Mouse (Mus musculus): Measurements from ENCODE around the gene Cmip. TPM values are rescaled to one million over a fixed set of nuclear protein-coding genes. Genes with fewer than 3 reads are reported as not detected.

Cmip gene
- polyA plus RNA-seq, 1 experiment, result 23.6 TPM

DNA sequence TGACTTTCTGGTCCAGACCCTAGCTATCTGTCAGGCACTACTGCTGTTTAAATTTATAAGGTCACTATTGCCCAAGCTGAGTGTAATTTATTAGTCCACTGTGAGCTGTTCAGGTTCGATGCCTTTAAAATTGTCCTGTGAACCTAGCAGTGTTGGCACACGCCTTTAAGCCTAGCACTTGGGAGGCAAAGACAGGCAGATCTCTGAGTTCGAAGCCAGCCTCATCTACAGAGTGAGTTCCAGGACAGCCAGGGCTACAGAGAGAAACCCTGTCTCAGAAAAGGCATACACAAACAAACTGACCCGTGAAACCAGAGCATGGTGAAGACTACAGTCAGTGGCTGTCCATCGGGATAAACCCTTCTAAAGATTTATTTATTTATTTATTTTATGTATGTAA lies 16.5 kb upstream of the Cmip start:
- H3ac ChIP-seq (ENCODE audit: control insufficient read depth, insufficient read length), result no peak overlapping the region
- TF ChIP-seq TCF12 (IDR thresholded peaks at IDR 0.05; ENCODE audit: insufficient read depth, poor library complexity, severe bottlenecking), result no peak
- no peak for TF ChIP-seq SRF (IDR thresholded peaks at IDR 0.05; ENCODE audit: control insufficient read depth, insufficient read length, low read depth)
- TF ChIP-seq MAX (IDR thresholded peaks at IDR 0.05; ENCODE audit: low read depth), result no peak
- TF ChIP-seq POLR2A (IDR thresholded peaks at IDR 0.05; ENCODE audit: insufficient read length, low read depth), result no peak
- TF ChIP-seq CEBPB (IDR thresholded peaks at IDR 0.05; ENCODE audit: insufficient read depth, poor library complexity, severe bottlenecking), result no peak
- TF ChIP-seq POLR2AphosphoS2 (IDR thresholded peaks at IDR 0.05; ENCODE audit: insufficient read length, low read depth), result no peak
- no peak for TF ChIP-seq E2F4 (IDR thresholded peaks at IDR 0.05; ENCODE audit: insufficient read depth)
- no peak for TF ChIP-seq USF1 (IDR thresholded peaks at IDR 0.05; ENCODE audit: low read depth)
- TF ChIP-seq REST (IDR thresholded peaks at IDR 0.05; ENCODE audit: insufficient read depth, insufficient read length), result no peak
- TF ChIP-seq TCF3 (IDR thresholded peaks at IDR 0.05; ENCODE audit: insufficient read length, low read depth), result no peak
- TF ChIP-seq MYOG (IDR thresholded peaks at IDR 0.05; ENCODE audit: control insufficient read depth in 1 of 3, insufficient read depth in 1 of 3, insufficient read length in 2 of 3, low read depth in 2 of 3), result no peak
- no peak for TF ChIP-seq MYOD1 (IDR thresholded peaks at IDR 0.05; ENCODE audit: control insufficient read depth in 1 of 3, insufficient read length in 2 of 3, low read depth in 2 of 3)
- H3K27me3 ChIP-seq (ENCODE audit: control insufficient read depth, insufficient read depth, insufficient read length), result no peaks in the 10 kb centered on the region
- no peaks in the 10 kb centered on the region for H3K36me3 ChIP-seq (ENCODE audit: control insufficient read depth, insufficient read depth)
- no peaks in the 10 kb centered on the region for H3K79me2 ChIP-seq (ENCODE audit: control insufficient read depth, insufficient read depth)
- H3K4me2 ChIP-seq (ENCODE audit: low read depth), result no peak overlapping the region
- no peak overlapping the region for H3K4me3 ChIP-seq

DNA sequence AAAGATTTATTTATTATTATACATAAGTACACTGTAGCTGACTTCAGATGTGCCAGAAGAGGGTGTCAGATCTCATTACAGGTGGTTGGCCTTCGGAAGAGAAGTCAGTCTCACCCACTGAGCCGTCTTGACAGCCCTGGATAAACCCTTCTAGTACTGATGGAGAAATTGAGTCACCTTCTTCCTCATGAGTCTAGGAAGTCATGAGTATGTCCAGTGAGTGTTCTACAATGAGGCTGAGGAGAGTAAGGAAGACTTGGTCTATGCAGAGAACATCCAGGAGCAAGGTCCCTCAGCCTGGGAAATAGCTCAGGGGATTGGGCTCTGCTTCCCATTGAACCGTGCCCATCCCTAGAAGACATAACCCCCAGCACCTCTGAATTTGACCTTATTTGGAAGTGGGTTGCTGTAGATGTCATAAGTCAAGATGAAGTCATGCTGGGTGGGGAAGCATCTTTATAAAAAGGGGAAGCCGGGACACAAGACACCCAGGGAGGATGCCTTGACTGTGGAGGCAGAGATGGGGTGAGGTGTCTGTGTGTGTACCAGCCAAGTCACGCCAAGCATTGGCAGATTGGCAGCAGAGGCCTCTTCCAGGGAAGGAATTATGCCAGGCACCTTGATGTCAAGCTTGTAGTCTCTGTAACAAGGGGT lies 15.9 kb upstream of the Cmip start:
- no peak for TF ChIP-seq REST (IDR thresholded peaks at IDR 0.05; ENCODE audit: insufficient read depth, insufficient read length)
- no peak for TF ChIP-seq MAX (IDR thresholded peaks at IDR 0.05; ENCODE audit: low read depth)
- no peak for TF ChIP-seq CEBPB (IDR thresholded peaks at IDR 0.05; ENCODE audit: insufficient read depth, poor library complexity, severe bottlenecking)
- TF ChIP-seq MYOD1 (IDR thresholded peaks at IDR 0.05; ENCODE audit: control insufficient read depth in 1 of 3, insufficient read length in 2 of 3, low read depth in 2 of 3), result no peak
- no peak for TF ChIP-seq E2F4 (IDR thresholded peaks at IDR 0.05; ENCODE audit: insufficient read depth)
- TF ChIP-seq TCF12 (IDR thresholded peaks at IDR 0.05; ENCODE audit: insufficient read depth, poor library complexity, severe bottlenecking), result no peak
- TF ChIP-seq MYOG (IDR thresholded peaks at IDR 0.05; ENCODE audit: control insufficient read depth in 1 of 3, insufficient read depth in 1 of 3, insufficient read length in 2 of 3, low read depth in 2 of 3), result no peak
- TF ChIP-seq USF1 (IDR thresholded peaks at IDR 0.05; ENCODE audit: low read depth), result no peak
- no peak for TF ChIP-seq POLR2AphosphoS2 (IDR thresholded peaks at IDR 0.05; ENCODE audit: insufficient read length, low read depth)
- TF ChIP-seq POLR2A (IDR thresholded peaks at IDR 0.05; ENCODE audit: insufficient read length, low read depth), result no peak
- no peak for TF ChIP-seq TCF3 (IDR thresholded peaks at IDR 0.05; ENCODE audit: insufficient read length, low read depth)
- no peak for TF ChIP-seq SRF (IDR thresholded peaks at IDR 0.05; ENCODE audit: control insufficient read depth, insufficient read length, low read depth)
- Histone ChIP-seq H3ac (ENCODE audit: control insufficient read depth, insufficient read length) (no peak overlapping the region), H3K4me2 (ENCODE audit: low read depth) (no peak overlapping the region), H3K36me3 (ENCODE audit: control insufficient read depth, insufficient read depth) (no peaks in the 10 kb centered on the region), H3K27me3 (ENCODE audit: control insufficient read depth, insufficient read depth, insufficient read length) (no peaks in the 10 kb centered on the region), H3K4me3 (no peak overlapping the region), H3K79me2 (ENCODE audit: control insufficient read depth, insufficient read depth) (no peaks in the 10 kb centered on the region)

DNA sequence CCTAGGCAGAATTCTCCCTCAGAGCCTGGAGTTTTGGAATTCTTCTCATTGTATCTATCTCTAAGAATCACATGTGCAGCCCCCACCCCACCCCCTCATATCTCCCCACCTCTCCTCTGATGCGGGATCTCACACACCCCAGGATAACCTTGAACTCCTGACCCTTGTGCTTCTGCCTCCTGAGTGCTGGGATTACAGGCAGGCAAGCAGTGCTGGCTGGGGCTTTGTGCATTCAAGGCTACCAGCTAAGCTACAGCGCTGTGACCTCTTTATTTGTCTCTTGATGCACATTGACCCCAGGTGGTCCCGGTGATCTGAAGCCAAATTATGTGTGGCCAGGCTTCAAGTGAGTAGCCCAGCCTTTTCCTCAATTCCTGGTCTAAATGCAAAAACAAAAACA lies 15.0 kb upstream of the Cmip start:
- Histone ChIP-seq H3K36me3 (ENCODE audit: control insufficient read depth, insufficient read depth) (no peaks in the 10 kb centered on the region), H3K79me2 (ENCODE audit: control insufficient read depth, insufficient read depth) (no peaks in the 10 kb centered on the region), H3ac (ENCODE audit: control insufficient read depth, insufficient read length) (no peak overlapping the region), H3K4me2 (ENCODE audit: low read depth) (no peak overlapping the region), H3K4me3 (no peak overlapping the region), H3K27me3 (ENCODE audit: control insufficient read depth, insufficient read depth, insufficient read length) (no peaks in the 10 kb centered on the region)
- TF ChIP-seq USF1 (IDR thresholded peaks at IDR 0.05; ENCODE audit: low read depth) (no peak), REST (IDR thresholded peaks at IDR 0.05; ENCODE audit: insufficient read depth, insufficient read length) (no peak), POLR2A (IDR thresholded peaks at IDR 0.05; ENCODE audit: insufficient read length, low read depth) (no peak), CEBPB (IDR thresholded peaks at IDR 0.05; ENCODE audit: insufficient read depth, poor library complexity, severe bottlenecking) (no peak), MYOD1 (IDR thresholded peaks at IDR 0.05; ENCODE audit: control insufficient read depth in 1 of 3, insufficient read length in 2 of 3, low read depth in 2 of 3) (no peak), SRF (IDR thresholded peaks at IDR 0.05; ENCODE audit: control insufficient read depth, insufficient read length, low read depth) (no peak), TCF12 (IDR thresholded peaks at IDR 0.05; ENCODE audit: insufficient read depth, poor library complexity, severe bottlenecking) (no peak), POLR2AphosphoS2 (IDR thresholded peaks at IDR 0.05; ENCODE audit: insufficient read length, low read depth) (no peak), TCF3 (IDR thresholded peaks at IDR 0.05; ENCODE audit: insufficient read length, low read depth) (no peak), MAX (IDR thresholded peaks at IDR 0.05; ENCODE audit: low read depth) (no peak), MYOG (IDR thresholded peaks at IDR 0.05; ENCODE audit: control insufficient read depth in 1 of 3, insufficient read depth in 1 of 3, insufficient read length in 2 of 3, low read depth in 2 of 3) (no peak), E2F4 (IDR thresholded peaks at IDR 0.05; ENCODE audit: insufficient read depth) (no peak)

DNA sequence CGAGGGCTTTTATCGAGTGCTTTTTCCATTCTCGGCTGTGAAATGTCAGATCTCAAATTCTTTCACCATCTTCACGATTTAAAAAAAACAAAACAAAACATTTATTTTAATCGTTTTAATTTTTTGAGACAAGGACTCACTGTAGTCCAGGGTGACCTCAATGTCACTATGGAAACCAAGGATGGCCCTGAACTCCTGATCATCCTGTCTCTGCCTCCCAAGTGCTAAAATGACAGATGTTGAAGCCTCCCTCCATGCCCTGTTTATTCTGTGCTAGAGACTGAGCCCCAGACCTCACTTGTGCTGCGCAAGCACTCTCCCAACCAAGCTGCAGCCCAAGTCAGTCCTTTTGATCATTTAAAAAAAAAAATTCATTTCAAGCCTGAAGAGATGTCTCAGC lies 14.6 kb upstream of the Cmip start:
- no peak for TF ChIP-seq MYOD1 (IDR thresholded peaks at IDR 0.05; ENCODE audit: control insufficient read depth in 1 of 3, insufficient read length in 2 of 3, low read depth in 2 of 3)
- no peak for TF ChIP-seq REST (IDR thresholded peaks at IDR 0.05; ENCODE audit: insufficient read depth, insufficient read length)
- TF ChIP-seq USF1 (IDR thresholded peaks at IDR 0.05; ENCODE audit: low read depth), result no peak
- no peak for TF ChIP-seq POLR2AphosphoS2 (IDR thresholded peaks at IDR 0.05; ENCODE audit: insufficient read length, low read depth)
- no peak for TF ChIP-seq POLR2A (IDR thresholded peaks at IDR 0.05; ENCODE audit: insufficient read length, low read depth)
- no peak for TF ChIP-seq MAX (IDR thresholded peaks at IDR 0.05; ENCODE audit: low read depth)
- TF ChIP-seq E2F4 (IDR thresholded peaks at IDR 0.05; ENCODE audit: insufficient read depth), result no peak
- no peak for TF ChIP-seq SRF (IDR thresholded peaks at IDR 0.05; ENCODE audit: control insufficient read depth, insufficient read length, low read depth)
- TF ChIP-seq TCF3 (IDR thresholded peaks at IDR 0.05; ENCODE audit: insufficient read length, low read depth), result no peak
- no peak for TF ChIP-seq MYOG (IDR thresholded peaks at IDR 0.05; ENCODE audit: control insufficient read depth in 1 of 3, insufficient read depth in 1 of 3, insufficient read length in 2 of 3, low read depth in 2 of 3)
- no peak for TF ChIP-seq CEBPB (IDR thresholded peaks at IDR 0.05; ENCODE audit: insufficient read depth, poor library complexity, severe bottlenecking)
- TF ChIP-seq TCF12 (IDR thresholded peaks at IDR 0.05; ENCODE audit: insufficient read depth, poor library complexity, severe bottlenecking), result no peak
- H3K36me3 ChIP-seq (ENCODE audit: control insufficient read depth, insufficient read depth), result no peaks in the 10 kb centered on the region
- no peaks in the 10 kb centered on the region for H3K27me3 ChIP-seq (ENCODE audit: control insufficient read depth, insufficient read depth, insufficient read length)
- no peak overlapping the region for H3ac ChIP-seq (ENCODE audit: control insufficient read depth, insufficient read length)
- H3K4me2 ChIP-seq (ENCODE audit: low read depth), result no peak overlapping the region
- H3K4me3 ChIP-seq, result no peak overlapping the region
- no peaks in the 10 kb centered on the region for H3K79me2 ChIP-seq (ENCODE audit: control insufficient read depth, insufficient read depth)
